In genomic region chr11:49050064-49050463, GRCm38 (mm10) we compare ENCODE assay signal across 18 mouse cellular contexts. TPM values are rescaled to one million over a fixed set of nuclear protein-coding genes. Genes with fewer than 3 reads are reported as not detected.
"Had no signal": no experiment of that assay in that cellular context is flagged by ENCODE, and none has a peak within 500 bp of the region (broad histone marks: within the 10 kb centered on the region; RNA-seq: fewer than 3 reads in every experiment).

No protein-coding gene starts in this region.

RNA-seq across cellular contexts. Expression of gene 9930111J21Rik2, which starts 1.0 kb away (rescaled TPM):
- polyA plus RNA-seq: heart, embryonic 11.5 days had no signal

RNA-seq across cellular contexts. Expression of gene Tgtp2, which starts 13.9 kb away (rescaled TPM):
- total RNA-seq: gastrocnemius, postnatal 10 days; gastrocnemius, postnatal 4 days had no signal
- polyA plus RNA-seq: heart, embryonic 11.5 days; hindbrain, embryonic 10.5 days; hindbrain, embryonic 12.5 days; hindbrain, embryonic 14.5 days; kidney, embryonic 14.5 days; limb, embryonic 10.5 days; limb, embryonic 12.5 days had no signal

RNA-seq across cellular contexts. Expression of gene Tgtp1, which starts 56.1 kb away (rescaled TPM):
- total RNA-seq: layer of hippocampus, postnatal 10 days; left cerebral cortex, postnatal 14 days had no signal
- polyA plus RNA-seq: heart, embryonic 11.5 days; hindbrain, embryonic 10.5 days; hindbrain, embryonic 12.5 days; hindbrain, embryonic 14.5 days; limb, embryonic 10.5 days; limb, embryonic 12.5 days had no signal

RNA-seq across cellular contexts. Expression of gene Gm12185, which starts 58.0 kb away (rescaled TPM):
- total RNA-seq: layer of hippocampus, postnatal 10 days had no signal
- polyA plus RNA-seq: heart, embryonic 11.5 days; heart, embryonic 15.5 days; heart, postnatal 0 days; hindbrain, embryonic 10.5 days; hindbrain, embryonic 12.5 days; hindbrain, embryonic 14.5 days; hindbrain, embryonic 16.5 days; intestine, embryonic 15.5 days; intestine, postnatal 0 days; kidney, embryonic 14.5 days; kidney, embryonic 16.5 days; limb, embryonic 10.5 days; limb, embryonic 12.5 days; liver, embryonic 11.5 days had no signal
